Comparison of ENCODE assay signal across 25 mouse cellular contexts in genomic region chr6:133431672-133432071, GRCm38 (mm10).
"Had no signal": no experiment of that assay in that cellular context is flagged by ENCODE, and none has a peak within 500 bp of the region (broad histone marks: within the 10 kb centered on the region; RNA-seq: fewer than 3 reads in every experiment).

No protein-coding gene starts in this region.

- H3K4me3 ChIP-seq: embryonic facial prominence, embryonic 10.5 days; embryonic facial prominence, embryonic 12.5 days; embryonic facial prominence, embryonic 13.5 days; embryonic facial prominence, embryonic 15.5 days; erythroblast, embryonic 14.5 days; forebrain, embryonic 10.5 days; forebrain, embryonic 12.5 days; forebrain, embryonic 13.5 days; forebrain, embryonic 15.5 days; gastrocnemius, adult 2 months; heart, adult 2 months had no signal

- DNase-seq: cerebellum, adult 9-10 months; cerebellum, adult 9-11 months; cerebellum, postnatal 10 days; cerebellum, postnatal 14 days; cerebellum, postnatal 25 days; cerebellum, postnatal 36 days; embryo, embryonic 11 days; forebrain, postnatal 0 days; gastrocnemius, adult 2 months; gastrocnemius, postnatal 10 days; gastrocnemius, postnatal 14 days; gastrocnemius, postnatal 25 days; gastrocnemius, postnatal 36 days; heart, adult 11 months; heart, adult 18-20 months; heart, adult 2 months had no signal

- H3K27me3 ChIP-seq: embryonic facial prominence, embryonic 12.5 days; embryonic facial prominence, embryonic 13.5 days; embryonic facial prominence, embryonic 15.5 days; forebrain, embryonic 12.5 days; forebrain, embryonic 13.5 days; forebrain, embryonic 15.5 days had no signal

- H3K36me3 ChIP-seq: embryonic facial prominence, embryonic 10.5 days; embryonic facial prominence, embryonic 12.5 days; embryonic facial prominence, embryonic 13.5 days; embryonic facial prominence, embryonic 15.5 days; forebrain, embryonic 10.5 days; forebrain, embryonic 12.5 days; forebrain, embryonic 15.5 days had no signal

- H3K4me1 ChIP-seq: embryonic facial prominence, embryonic 10.5 days; embryonic facial prominence, embryonic 12.5 days; embryonic facial prominence, embryonic 13.5 days; embryonic facial prominence, embryonic 15.5 days; forebrain, embryonic 10.5 days; forebrain, embryonic 12.5 days; forebrain, embryonic 13.5 days; forebrain, embryonic 15.5 days had no signal

- H3K27ac ChIP-seq: embryonic facial prominence, embryonic 10.5 days; embryonic facial prominence, embryonic 12.5 days; embryonic facial prominence, embryonic 13.5 days; embryonic facial prominence, embryonic 15.5 days; forebrain, embryonic 10.5 days; forebrain, embryonic 12.5 days; forebrain, embryonic 13.5 days; forebrain, embryonic 15.5 days; gastrocnemius, adult 2 months; heart, adult 2 months had no signal

- H3K9ac ChIP-seq: embryonic facial prominence, embryonic 12.5 days; embryonic facial prominence, embryonic 13.5 days; embryonic facial prominence, embryonic 15.5 days; forebrain, embryonic 12.5 days; forebrain, embryonic 13.5 days; forebrain, embryonic 15.5 days; forebrain, postnatal 0 days had no signal

- H3K9me3 ChIP-seq: embryonic facial prominence, embryonic 12.5 days; embryonic facial prominence, embryonic 15.5 days; forebrain, embryonic 12.5 days; forebrain, embryonic 13.5 days; forebrain, embryonic 15.5 days had no signal
